Mouse (Mus musculus) ES-E14 (cell line): ENCODE data around the gene Luc7l2.
A peak's percentile ranks its signal among the peaks of the same experiment; 100 is the strongest.

Experiments used
- CHD2 ChIP-seq: IDR thresholded peaks from 2 replicates; pipeline ENCODE4 v1.6.1; 2014; ENCODE audit warnings: mild to moderate bottlenecking, low read depth, low read length, inconsistent platforms
- HCFC1 ChIP-seq: IDR thresholded peaks from 2 replicates; pipeline ENCODE4 v1.6.1; 2012; ENCODE audit warnings: low read length, inconsistent platforms, borderline replicate concordance; ENCODE audit not compliant: insufficient read depth
- MAFK ChIP-seq: IDR thresholded peaks from 2 replicates; pipeline ENCODE4 v1.6.1; 2014; ENCODE audit warnings: mild to moderate bottlenecking, low read depth, low read length, inconsistent platforms; ENCODE audit not compliant: insufficient read depth
- ZNF384 ChIP-seq: IDR thresholded peaks from 2 replicates; pipeline ENCODE4 v1.6.1; 2012; ENCODE audit warnings: low read depth, low read length, inconsistent platforms

DNA sequence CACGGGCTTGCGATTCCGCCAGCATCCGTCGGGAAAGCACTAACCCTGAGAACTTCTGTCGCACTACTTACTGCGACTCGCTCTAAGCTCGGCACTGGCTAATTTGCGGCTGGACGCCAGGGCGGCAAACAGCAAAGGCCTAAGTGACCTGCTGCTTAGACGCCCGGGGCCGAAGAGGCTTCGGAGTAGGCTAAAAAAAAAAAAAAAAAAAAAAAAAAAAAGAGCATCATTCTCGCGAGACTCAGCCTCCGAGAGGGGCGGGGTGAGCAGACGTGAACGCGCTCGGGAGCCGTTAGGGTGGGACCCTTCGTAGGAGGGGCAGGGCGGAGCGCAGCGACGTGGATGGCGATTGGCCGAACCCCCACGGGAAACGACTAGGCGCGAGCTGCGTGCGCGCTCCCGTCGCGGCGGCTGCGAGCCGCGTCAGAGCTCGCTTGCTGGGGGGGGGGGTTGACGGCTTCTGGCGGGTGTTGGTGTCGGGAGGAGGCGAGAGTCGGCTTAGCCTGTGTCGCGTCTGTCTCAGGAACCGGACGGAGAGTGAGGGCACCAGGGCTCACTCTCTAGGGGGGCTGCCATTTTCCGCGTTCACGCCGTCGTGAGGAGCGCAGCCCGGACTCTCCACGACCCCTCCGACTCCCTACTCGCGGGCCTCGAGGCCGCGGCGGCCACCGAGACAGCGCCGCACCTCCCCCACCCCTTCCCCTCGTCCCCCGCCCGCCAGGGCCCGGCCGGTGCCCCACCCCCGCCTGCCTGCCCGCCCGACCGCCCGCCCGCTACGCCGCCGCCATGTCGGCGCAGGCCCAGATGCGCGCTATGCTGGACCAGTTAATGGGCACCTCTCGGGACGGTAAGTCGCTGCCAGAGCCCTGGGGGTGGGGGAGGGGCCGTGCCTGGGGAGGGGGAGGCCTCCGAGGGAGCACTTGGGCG is at the start of gene Luc7l2:
- TF ChIP-seq HCFC1: 0 out of 2 replicates have a peak, but pooled peaks have one; percentile 54
- peak; percentile 100 for TF ChIP-seq ZNF384
- peak; percentile 100 for TF ChIP-seq CHD2
- TF ChIP-seq MAFK: 0 out of 2 replicates have a peak, but pooled peaks have one; percentile 49
